Mouse (Mus musculus): ENCODE measurements around the gene Olfr1211.

- TF ChIP-seq TAL1 (IDR thresholded peaks at IDR 0.05; ENCODE audit: low read length) (no peak), GATA1 (IDR thresholded peaks at IDR 0.05; ENCODE audit: low read length) (no peak)
Observed at GRCm38 (mm10) chr2:88902211-88902610, 35.7 kb downstream of the Olfr1211 start, which contains the start of gene Olfr1208.

Measured in erythroblast, embryonic 14.5 days (primary cell).